Mouse (Mus musculus) cerebellum, adult 2 months (tissue): ENCODE results near the gene Ube2q2.

Source experiments
- CTCF ChIP-seq: fragments of 200-500 bp; IDR thresholded peaks from 2 replicates; pipeline ENCODE4 v1.5.1; 2011; ENCODE audit warnings: low read depth, mild to moderate bottlenecking, control low read depth, low read length, moderate library complexity, borderline replicate concordance; ENCODE audit not compliant: insufficient read depth
- POLR2A ChIP-seq: fragments of 200-500 bp; IDR thresholded peaks from 2 replicates; pipeline ENCODE4 v1.6.1; 2011; ENCODE audit warnings: low read length, control low read depth, borderline replicate concordance; ENCODE audit not compliant: insufficient read depth

- TF ChIP-seq CTCF (no peak), POLR2A (no peak)
Measured at GRCm38 (mm10) chr9:55255056-55255455, 106.4 kb downstream of the Ube2q2 start.
